Mouse (Mus musculus): ENCODE measurements at regions not wholly inside any gene's neighbourhood (a gene's known extent, or its start where the extent isn't known, plus 50 kb on each side); places are given as distances from the start of the nearest gene placed in this dataset.

GRCm38 (mm10) chr1:61050346-61050745, 72.6 kb downstream of the Icos start:
- no peak for DNase-seq (ENCODE audit: low spot score)

GRCm38 (mm10) chr1:61053676-61054075, 75.9 kb downstream of the Icos start:
- no peak for DNase-seq (ENCODE audit: low spot score)

- no peak for DNase-seq (ENCODE audit: low spot score)
Observed at GRCm38 (mm10) chr1:61054391-61054790, 76.7 kb downstream of the Icos start.

DNA sequence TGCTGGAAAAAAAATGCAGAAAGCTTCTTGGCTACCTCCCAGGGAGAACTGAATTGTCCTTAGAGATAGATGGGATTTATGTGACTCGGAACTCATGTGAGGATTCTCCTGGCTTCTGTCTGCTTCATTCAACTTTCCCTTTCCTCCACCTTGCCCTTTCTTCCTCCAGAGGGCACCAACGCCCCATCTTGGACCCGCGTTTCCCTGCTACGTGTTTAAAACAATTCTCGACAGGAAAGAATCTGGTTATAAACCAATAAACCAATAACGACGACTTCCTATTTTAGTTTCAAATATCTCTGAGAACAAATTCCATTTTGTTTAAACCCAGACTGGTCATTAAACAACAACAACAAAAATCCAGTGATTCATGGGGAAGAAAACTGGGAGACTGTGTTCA, 77.4 kb downstream of the Icos start:
- peak; percentile 9 for DNase-seq (ENCODE audit: low spot score)

GRCm38 (mm10) chr1:61059910-61060536, 82.3 kb downstream of the Icos start:
- DNase-seq (ENCODE audit: low spot score), result no peak

- DNase-seq (ENCODE audit: low spot score), result no peak
Observed at GRCm38 (mm10) chr1:61061892-61062460, 84.2 kb downstream of the Icos start.

DNA sequence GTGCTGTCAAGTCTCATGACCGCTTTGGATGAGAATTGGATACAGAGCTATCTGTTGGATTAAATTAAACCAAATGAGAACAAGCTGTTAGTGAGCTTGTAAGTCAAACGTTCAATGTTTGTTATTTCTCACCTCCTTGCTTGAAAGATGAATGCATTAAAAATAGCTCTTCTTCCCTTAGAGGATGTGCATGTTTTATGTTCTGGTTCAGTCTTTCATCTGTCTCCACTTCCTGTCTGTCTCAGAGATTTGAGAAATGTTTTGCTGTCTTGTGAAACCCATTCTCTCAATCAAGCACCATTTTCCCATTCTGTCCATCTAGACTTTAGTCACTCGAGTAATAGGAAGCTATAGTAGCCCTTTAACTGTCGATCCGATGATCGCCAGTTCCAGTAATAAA, 90.4 kb downstream of the Icos start:
- no peak for DNase-seq (ENCODE audit: low spot score)

- no peak for DNase-seq (ENCODE audit: low spot score)
Observed at GRCm38 (mm10) chr1:61074127-61074526, 96.4 kb downstream of the Icos start.

DNA sequence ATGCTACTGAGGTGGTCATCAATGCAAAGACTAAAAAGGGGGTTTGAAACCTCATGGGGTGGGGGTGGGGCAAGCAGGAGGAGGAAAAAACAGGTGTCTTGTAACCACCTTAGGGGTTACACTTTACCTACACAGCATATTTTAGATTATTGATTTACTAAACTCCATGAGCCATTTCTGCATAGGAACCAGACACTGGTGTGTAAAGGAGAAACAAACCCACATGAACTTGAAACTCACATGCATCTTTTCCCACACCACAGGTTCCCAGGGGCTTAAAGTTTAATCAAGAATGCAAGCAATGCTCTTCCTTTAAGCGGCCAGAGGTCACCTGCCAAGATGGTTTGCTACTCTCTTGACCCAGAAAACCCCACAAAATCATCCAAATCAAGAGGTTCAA, 97.6 kb downstream of the Icos start:
- DNase-seq (ENCODE audit: low spot score), result no peak

DNA sequence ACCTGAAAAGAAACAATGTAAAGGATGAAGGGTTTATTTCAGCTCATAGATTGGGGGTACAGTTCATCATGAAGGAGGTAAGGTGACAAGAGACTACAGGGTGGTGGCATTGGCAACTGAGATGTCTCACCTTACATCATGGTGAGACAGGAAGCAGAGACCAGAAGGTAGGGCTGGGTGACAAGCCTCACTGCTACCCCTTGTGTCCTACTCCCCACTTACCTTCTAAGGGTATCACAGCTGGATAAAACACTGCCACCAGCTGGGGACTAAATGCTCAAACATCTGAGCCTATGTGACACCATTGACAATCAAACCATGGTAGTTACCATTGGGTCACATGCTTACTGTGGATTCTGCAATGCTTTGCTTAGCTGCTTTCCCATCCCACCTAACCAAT, 107.0 kb downstream of the Icos start:
- DNase-seq (ENCODE audit: low spot score), result no peak

DNA sequence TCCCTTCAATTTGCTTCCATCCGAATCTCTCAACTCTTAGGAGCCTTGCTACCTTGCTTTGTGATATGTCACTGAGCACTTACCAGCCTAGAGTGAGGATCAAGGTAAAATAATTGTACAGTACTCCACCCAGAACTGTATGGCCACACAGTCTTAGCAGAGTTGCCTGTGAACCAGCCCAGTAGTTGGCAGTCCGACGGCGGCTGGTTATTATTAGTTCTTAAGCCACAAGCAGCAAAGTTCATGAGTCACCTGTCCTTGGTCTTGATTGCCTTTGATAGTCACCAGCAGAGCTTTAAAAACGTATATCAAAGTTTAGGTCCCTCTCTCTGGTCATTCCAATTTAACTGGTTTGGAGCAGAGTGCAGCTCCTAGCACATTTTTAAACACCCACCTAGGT, 109.1 kb downstream of the Icos start:
- DNase-seq (ENCODE audit: low spot score), result no peak

DNA sequence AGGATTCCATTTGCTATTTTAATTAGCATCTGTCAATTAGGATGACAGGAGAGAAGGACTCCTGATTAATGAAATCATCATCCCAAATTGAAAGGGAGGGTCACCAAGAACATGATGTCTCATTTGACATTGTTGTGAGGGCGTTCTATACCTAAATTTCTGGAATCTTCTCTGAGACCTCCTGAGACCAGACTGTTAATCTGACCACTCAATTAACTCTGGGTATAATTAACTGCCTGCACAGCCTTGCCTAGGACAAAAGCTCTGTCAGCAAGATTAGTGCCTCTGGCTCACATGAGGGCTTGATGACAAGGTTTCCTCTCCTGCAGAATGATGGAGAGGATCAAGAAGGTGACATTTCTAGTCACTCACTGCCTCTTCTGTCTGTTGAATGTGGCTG, 113.1 kb downstream of the Icos start:
- no peak for DNase-seq (ENCODE audit: low spot score)

DNA sequence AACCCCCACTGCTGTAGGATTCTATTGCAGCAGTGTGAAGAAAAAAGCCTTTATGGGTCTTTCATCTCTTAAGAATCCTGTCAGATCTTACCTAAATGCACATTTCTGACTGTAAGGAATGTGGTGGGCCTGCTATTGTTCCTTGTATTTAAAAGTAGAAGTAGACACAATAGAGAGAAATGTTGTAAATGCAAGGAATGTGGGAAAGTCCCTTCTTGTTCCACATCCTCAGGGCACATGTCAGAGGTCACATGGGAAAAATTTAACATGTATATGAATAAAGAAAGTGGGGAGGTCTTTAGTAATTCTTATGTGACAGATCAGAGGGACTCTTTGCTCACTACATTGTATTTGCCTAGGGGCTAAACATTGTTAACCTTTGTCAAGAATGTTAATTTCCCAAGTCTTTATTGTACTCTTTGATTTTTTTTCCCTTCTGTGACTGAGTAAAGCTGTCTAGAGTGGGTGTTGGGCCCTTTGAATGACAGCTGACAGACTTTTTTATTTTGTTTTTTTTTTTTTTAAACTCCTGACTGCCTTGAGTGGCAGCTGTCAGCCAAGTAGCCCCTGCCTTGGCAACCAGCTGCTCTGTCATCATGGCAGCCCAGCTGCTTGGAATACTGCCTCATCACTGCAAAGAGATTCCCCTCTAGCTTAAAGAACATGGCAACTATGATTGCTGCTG, 117.9 kb downstream of the Icos start:
- no peak for DNase-seq (ENCODE audit: low spot score)

GRCm38 (mm10) chr1:61099341-61099740, 121.6 kb downstream of the Icos start:
- no peak for DNase-seq (ENCODE audit: low spot score)

DNA sequence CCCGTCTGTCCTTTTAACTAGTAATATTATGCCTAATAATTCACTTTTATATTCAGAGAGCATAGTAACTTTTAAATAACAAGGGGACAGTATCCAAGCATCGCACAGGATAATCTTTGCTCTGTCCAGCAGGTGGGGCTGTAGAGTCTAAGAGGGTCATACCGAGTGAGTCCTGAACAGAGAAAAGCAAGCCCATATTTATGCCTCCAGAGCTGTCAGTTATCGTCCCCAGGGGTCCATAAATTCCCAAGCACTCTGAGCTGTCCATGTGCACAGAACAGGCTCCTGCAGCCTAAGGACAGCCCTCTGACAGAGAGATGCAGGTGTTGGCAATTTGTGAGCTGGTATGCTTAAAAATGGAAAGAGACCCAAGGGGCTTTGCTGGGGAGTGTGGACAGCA, 124.0 kb downstream of the Icos start:
- no peak for DNase-seq (ENCODE audit: low spot score)

- no peak for DNase-seq (ENCODE audit: low spot score)
Observed at GRCm38 (mm10) chr1:61102346-61102745, 124.6 kb downstream of the Icos start.

- DNase-seq (ENCODE audit: low spot score), result no peak
Observed at GRCm38 (mm10) chr1:61103581-61103980, 125.9 kb downstream of the Icos start.

- DNase-seq (ENCODE audit: low spot score), result no peak
Observed at GRCm38 (mm10) chr1:61111731-61112309, 134.1 kb downstream of the Icos start.

GRCm38 (mm10) chr1:61117535-61117934, 139.8 kb downstream of the Icos start:
- DNase-seq (ENCODE audit: low spot score), result no peak

- no peak for DNase-seq (ENCODE audit: low spot score)
Observed at GRCm38 (mm10) chr1:61118071-61118470, 140.3 kb downstream of the Icos start.

DNA sequence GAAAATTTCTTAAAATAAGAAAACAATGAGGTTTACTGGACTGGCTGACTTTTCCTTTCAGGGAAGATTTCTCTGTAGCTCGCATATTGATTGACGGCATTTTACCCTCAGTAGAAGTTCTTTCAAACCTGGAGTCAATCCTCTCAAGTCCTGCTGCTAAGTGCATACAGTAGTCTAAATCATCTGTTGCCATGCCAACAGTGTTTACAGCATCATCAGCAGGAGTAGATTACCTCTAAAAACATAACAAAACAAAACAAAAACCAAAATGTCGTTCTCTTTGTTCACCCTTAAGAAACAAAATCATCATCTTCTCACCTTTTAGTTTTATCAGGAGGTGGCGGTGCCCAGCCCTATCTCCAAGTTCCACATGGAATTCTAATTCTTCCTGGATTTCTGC, 143.8 kb downstream of the Icos start:
- DNase-seq (ENCODE audit: low spot score), result no peak

GRCm38 (mm10) chr1:61125127-61125526, 147.4 kb downstream of the Icos start:
- DNase-seq (ENCODE audit: low spot score), result no peak

Data from ovary, postnatal 10 days (tissue).